Mouse (Mus musculus): Measurements from ENCODE around the gene Pmch.

Gene Pmch

GRCm38 (mm10) chr10:88090772-88091171, at the start of gene Pmch:
Pmch (plus strand) TSS chr10:88091072.
- no peak for DNase-seq

GRCm38 (mm10) chr10:88044297-88044696, 46.6 kb upstream of the Pmch start:
- DNase-seq, result no peak

DNA sequence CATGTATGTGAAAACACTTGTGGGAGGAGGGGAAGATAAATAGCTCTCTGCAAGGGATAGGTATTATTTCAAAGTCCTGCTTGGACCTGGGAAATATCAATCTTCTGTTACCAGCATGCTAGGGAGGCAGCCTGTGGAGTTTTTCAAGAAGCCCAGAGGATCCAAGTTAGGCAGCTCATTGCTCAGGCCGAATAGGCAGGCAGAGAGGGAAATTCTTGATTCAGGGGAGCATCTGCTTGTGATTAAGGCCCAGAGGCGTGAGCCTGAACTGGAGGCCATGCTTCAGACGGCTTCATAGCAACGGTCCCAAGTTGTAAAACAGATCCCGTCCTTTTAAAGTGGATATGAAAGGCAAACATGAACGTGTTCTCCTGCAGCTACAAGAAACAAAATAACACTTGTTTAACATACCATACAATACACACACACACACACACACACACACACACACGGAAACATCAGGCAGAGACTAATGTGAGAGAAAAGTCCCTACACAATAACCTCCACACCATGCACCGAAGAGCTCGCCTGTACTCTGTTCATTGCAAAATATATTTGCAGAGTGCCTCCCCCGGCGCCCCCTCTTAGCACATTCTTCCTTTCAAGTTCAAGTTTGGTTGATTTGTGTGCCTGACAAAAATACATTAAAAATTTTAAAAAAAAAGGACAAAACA, 44.6 kb upstream of the Pmch start:
- no peak for DNase-seq

GRCm38 (mm10) chr10:88054233-88054985, 36.5 kb upstream of the Pmch start:
- no peak for DNase-seq

GRCm38 (mm10) chr10:88056950-88057649, 33.8 kb upstream of the Pmch start:
- no peak for DNase-seq

- DNase-seq, result no peak
Observed at GRCm38 (mm10) chr10:88063436-88063835, 27.4 kb upstream of the Pmch start.

- DNase-seq, result no peak
Observed at GRCm38 (mm10) chr10:88064872-88065271, 26.0 kb upstream of the Pmch start.

DNA sequence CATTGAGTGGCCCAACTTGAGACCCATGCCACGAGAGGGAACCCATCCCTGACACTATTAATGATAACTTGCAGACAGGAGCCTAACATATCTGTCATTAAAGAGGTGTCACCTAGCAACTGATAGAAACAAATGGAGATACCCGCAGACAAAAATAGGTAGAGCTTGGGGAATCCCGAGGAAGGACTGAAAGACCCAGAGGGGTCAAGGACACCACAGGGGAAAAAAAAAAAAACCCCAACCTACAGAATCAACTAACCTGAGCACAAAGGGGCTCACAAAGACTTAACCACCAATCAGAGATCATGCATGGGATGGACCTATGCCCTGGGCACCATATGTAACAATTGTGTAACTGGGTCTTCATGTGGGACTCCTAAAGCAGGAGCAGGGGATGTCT, 23.5 kb upstream of the Pmch start:
- DNase-seq, result no peak

DNA sequence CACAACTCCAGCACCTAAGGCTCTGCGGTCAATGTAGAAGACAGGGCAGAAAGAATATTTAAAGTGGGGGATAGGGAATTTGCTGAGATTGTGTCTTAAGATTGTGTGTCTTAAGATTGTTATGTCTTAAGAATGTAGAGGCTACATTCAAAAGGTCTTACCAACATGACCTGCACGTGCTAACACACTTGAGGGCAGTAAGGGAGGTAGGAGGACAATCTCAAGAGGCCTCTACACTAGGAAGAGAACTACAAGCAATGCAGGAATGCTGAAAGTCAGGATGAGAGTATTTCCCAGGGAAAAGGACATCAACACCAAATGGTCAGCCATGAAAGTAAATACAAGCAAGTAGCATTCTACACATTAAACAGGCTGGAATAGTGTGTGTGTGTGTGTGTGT, 15.3 kb downstream of the Pmch start:
- DNase-seq, result no peak

DNA sequence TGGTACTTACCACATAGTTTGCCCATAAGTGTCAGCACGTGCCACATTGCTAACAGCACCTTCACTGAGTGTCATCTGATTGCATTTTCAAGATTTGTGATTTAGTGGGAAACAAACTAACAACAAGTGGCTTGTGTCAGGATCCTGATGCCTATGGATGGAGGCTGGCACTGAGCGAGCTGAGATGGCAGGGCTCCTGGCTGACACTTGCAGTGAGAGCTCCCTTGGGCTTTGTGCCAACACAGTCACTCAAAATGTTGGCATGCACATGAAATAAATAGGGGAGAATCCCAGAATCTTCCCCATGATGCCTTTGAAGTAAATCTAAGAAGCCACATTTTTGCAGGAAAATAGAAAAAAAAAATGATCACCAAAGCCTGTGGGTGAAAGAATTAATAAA, 22.4 kb downstream of the Pmch start:
- DNase-seq, result no peak

DNA sequence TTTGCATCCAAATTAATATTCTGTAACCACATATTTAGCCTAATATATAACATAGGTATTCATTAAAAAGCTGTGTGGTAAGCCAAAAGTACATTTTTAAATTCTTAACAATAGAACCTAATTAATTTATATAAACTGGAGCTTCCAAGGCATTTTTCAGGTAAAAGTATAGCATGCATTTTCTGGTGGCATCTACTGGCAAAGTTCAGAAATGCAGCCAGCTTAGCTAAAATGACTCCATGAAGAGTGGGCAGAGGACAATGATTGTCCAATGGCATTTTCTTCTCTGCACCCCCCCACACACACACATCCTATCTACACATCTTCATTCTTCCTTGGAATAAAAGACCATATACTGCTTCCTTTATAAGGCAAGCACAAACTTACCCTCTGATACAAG, 28.8 kb downstream of the Pmch start:
- DNase-seq, result no peak

DNA sequence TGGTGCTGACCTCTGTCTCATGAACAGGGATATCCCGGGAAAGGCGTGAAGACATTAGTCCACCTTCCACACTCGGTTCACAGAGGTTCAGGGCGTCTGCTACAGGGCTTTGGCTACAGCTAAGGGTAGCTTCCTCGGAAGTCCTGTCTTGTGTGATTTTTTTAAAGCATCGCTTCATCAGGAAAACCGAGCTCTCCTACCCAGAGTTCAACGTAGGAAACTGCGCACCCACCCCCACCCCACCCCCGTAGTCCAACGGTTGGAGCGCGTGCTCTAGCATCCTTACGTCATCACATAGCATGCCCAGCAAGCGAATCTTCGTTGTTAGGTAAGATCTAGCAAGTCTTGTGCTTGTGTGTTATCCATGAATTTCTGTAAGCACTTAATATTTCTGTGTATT, 44.8 kb downstream of the Pmch start:
- no peak for DNase-seq

Data from thymus, postnatal 25 days (tissue).